ENCODE assay signal across 10 mouse cellular contexts in genomic region chr19:45652286-45652988, GRCm38 (mm10). TPM values are rescaled to one million over a fixed set of nuclear protein-coding genes. Genes with fewer than 3 reads are reported as not detected.
DNase-seq lines count a peak whose midpoint lies in the region; ATAC-seq and TF ChIP-seq lines count a peak whose summit lies in the region.
"Had no signal": no experiment of that assay in that cellular context is flagged by ENCODE, and none has a peak within 500 bp of the region (broad histone marks: within the 10 kb centered on the region; RNA-seq: fewer than 3 reads in every experiment).

No protein-coding gene starts in this region.

- no peak for TF ChIP-seq POLR2A in brain, embryonic 14.5 days (IDR thresholded peaks at IDR 0.05; ENCODE audit: borderline replicate concordance, extremely low read depth, insufficient read depth, insufficient read length, poor library complexity, severe bottlenecking)

- no peaks in the 10 kb centered on the region for H3K9me3 ChIP-seq in heart, embryonic 16.5 days (replicated peaks; ENCODE audit: control insufficient read depth, low read length)
- H3K9me3 ChIP-seq in hindbrain, embryonic 12.5 days (replicated peaks) = no peaks in the 10 kb centered on the region

- 0 out of 2 replicates have a peak, but pooled peaks have one; percentile 19 for ATAC-seq in heart, embryonic 16.5 days (replicated peaks; ENCODE audit: extremely low read depth, insufficient read depth, low FRiP score)
- peak; percentile 72 for ATAC-seq in megakaryocyte, adult 5-6 weeks (ENCODE audit: poor library complexity, severe bottlenecking)
- ATAC-seq in hindbrain, embryonic 12.5 days (ENCODE audit: low FRiP score) = no peak

- no peak overlapping the region for H3K27ac ChIP-seq in heart, embryonic 16.5 days (ENCODE audit: low read length)
- no peak overlapping the region for H3K27ac ChIP-seq in hindbrain, embryonic 12.5 days

- H3K9ac ChIP-seq in heart, embryonic 16.5 days (ENCODE audit: low read length) = no peak overlapping the region
- no peak overlapping the region for H3K9ac ChIP-seq in hindbrain, embryonic 12.5 days

- intact Hi-C loops in heart, postnatal 36 days (cut with DNase I) = no loop called here

- H3K4me2 ChIP-seq in heart, embryonic 16.5 days (ENCODE audit: low read depth, low read length) = peak overlapping the region; percentile 16; the same call in 1 of the 2 replicates
- no peak overlapping the region for H3K4me2 ChIP-seq in hindbrain, embryonic 12.5 days (replicated peaks)

- peaks cover 31% of the 10 kb centered on the region for H3K4me1 ChIP-seq in heart, embryonic 16.5 days (ENCODE audit: control insufficient read depth, insufficient read depth, low read length)
- H3K4me1 ChIP-seq in hindbrain, embryonic 12.5 days = peaks cover 20% of the 10 kb centered on the region

- peak; percentile 32 to 44 for DNase-seq in heart, adult 18-20 months
- DNase-seq in heart, postnatal 36 days = no peak
- DNase-seq in brain, embryonic 14.5 days (ENCODE audit: low read depth) = peak; percentile 40
- no peak for DNase-seq in layer of hippocampus, postnatal 25 days (ENCODE audit: extremely low spot score in 1 of 2, low spot score in 1 of 2)
- no peak for DNase-seq in adrenal gland, postnatal 36 days

- no peaks in the 10 kb centered on the region for H3K36me3 ChIP-seq in heart, embryonic 16.5 days (ENCODE audit: control insufficient read depth, insufficient read depth)
- no peaks in the 10 kb centered on the region for H3K36me3 ChIP-seq in hindbrain, embryonic 12.5 days

- no peak overlapping the region for H3K4me3 ChIP-seq in heart, embryonic 16.5 days (ENCODE audit: low read length)
- H3K4me3 ChIP-seq in hindbrain, embryonic 12.5 days = no peak overlapping the region
- H3K4me3 ChIP-seq: erythroblast, embryonic 14.5 days had no signal

- H3K27me3 ChIP-seq in heart, embryonic 16.5 days (ENCODE audit: control insufficient read depth, insufficient read depth, low read length) = no peaks in the 10 kb centered on the region
- H3K27me3 ChIP-seq in hindbrain, embryonic 12.5 days = peaks cover 3% of the 10 kb centered on the region; the same call in 1 of the 2 replicates
- H3K27me3 ChIP-seq: CH12.LX had no signal

- no peak for TF ChIP-seq CTCF in brain, embryonic 14.5 days (IDR thresholded peaks at IDR 0.05; ENCODE audit: borderline replicate concordance, extremely low read depth, insufficient read depth, insufficient read length)

- WGBS in heart, embryonic 16.5 days = 53% methylated on average over 15 of the region's 15 CpGs
- WGBS in hindbrain, embryonic 12.5 days = 60% methylated on average over 15 of the region's 15 CpGs

RNA-seq across cellular contexts. Expression of gene Fbxw4, which starts 7.7 kb away (rescaled TPM):
- total RNA-seq in heart, adult 18-20 months (2021) = 10 to 100 TPM; 26.9 to 31.0 TPM
- total RNA-seq in heart, postnatal 36 days (2021) = 10 to 100 TPM; 28.1 to 29.4 TPM
- polyA plus RNA-seq in brain, embryonic 14.5 days (2012; rRNA removed) = 47.7 and 69.5 TPM in 2 replicates
- 4.5 and 7.1 TPM in 2 replicates for polyA plus RNA-seq in heart, embryonic 16.5 days (2015; fragmentation: Nextera tagmentation; extraction: Ambion mirVana)
- 40.2 and 41.0 TPM in 2 replicates for total RNA-seq in megakaryocyte, adult 5-6 weeks (2015)
- total RNA-seq in megakaryocyte, adult 5-6 weeks (2017) = 58.0 and 58.1 TPM in 2 replicates
- 10 to 100 TPM; 34.2 to 36.9 TPM for total RNA-seq in layer of hippocampus, postnatal 25 days (2021)
- polyA plus RNA-seq in hindbrain, embryonic 12.5 days (2016; fragmentation: Nextera tagmentation; extraction: Ambion mirVana) = 3.3 and 5.0 TPM in 2 replicates
- 10 to 100 TPM; 30.7 to 35.0 TPM for total RNA-seq in adrenal gland, postnatal 36 days (2021)

Comparison
In these comparisons a context has a peak if more than half of its experiments do, and no peak if none do; other contexts are left out.
1. DNase-seq: peak in heart, adult 18-20 months (2 of 2) and brain, embryonic 14.5 days (single experiment); none in heart, postnatal 36 days (0 of 2), layer of hippocampus, postnatal 25 days (0 of 2) and adrenal gland, postnatal 36 days (0 of 2).